Mouse (Mus musculus): ENCODE data around the gene Foxc1.

The Foxc1 gene

DNA sequence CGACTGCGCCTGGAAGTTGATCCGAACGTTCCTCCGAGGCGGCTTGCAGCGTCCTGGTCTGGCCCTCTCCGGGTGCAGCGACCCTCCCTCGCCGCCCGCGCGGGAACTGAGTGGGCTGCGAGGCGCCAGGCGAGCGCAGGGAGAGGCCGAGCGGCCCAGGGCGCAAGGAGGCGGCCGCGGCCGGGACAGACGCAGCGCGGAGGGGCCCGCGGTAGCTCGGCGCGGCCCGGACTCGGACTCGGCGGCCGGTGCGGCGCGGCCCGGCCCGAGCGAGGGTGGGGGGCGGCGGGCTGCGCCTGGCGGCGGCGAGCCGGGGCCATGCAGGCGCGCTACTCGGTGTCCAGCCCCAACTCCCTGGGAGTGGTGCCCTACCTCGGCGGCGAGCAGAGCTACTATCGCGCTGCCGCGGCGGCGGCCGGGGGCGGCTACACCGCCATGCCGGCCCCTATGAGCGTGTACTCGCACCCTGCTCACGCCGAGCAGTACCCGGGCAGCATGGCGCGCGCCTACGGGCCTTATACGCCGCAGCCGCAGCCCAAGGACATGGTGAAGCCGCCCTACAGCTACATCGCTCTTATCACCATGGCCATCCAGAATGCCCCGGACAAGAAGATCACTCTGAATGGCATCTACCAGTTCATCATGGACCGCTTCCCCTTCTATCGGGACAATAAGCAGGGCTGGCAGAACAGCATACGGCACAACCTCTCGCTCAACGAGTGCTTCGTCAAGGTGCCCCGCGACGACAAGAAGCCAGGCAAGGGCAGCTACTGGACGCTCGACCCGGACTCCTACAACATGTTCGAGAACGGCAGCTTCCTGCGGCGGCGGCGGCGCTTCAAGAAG, 680 bp downstream of the Foxc1 start:
- DNase-seq (ENCODE audit: low spot score in 2 of 2) = no peak

DNA sequence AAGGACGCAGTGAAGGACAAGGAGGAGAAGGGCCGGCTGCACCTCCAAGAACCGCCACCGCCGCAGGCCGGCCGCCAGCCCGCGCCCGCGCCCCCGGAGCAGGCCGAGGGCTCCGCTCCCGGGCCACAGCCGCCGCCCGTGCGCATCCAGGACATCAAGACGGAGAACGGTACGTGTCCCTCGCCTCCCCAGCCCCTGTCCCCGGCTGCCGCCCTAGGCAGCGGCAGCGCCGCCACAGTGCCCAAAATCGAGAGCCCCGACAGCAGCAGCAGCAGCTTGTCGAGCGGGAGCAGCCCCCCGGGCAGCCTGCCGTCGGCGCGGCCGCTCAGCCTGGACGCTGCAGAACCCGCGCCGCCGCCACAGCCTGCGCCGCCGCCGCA, 1.3 kb downstream of the Foxc1 start:
- DNase-seq (ENCODE audit: low spot score in 2 of 2) = no peak

DNA sequence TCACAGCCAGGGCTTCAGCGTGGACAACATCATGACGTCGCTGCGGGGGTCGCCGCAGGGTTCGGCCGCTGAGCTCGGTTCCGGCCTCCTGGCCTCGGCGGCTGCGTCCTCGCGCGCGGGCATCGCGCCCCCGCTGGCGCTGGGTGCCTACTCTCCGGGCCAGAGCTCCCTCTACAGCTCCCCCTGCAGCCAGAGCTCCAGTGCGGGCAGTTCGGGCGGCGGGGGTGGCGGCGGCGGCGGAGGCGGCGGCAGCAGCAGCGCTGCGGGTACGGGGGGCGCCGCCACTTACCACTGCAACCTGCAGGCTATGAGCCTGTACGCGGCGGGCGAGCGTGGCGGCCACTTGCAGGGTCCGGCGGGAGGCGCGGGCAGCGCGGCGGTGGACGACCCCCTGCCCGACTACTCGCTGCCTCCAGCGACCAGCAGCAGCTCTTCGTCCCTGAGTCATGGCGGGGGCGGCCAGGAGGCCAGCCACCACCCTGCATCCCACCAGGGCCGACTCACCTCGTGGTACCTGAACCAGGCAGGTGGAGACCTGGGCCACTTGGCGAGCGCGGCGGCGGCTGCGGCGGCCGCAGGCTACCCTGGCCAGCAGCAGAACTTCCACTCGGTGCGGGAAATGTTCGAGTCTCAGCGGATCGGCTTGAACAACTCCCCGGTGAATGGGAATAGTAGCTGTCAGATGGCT, 1.8 kb downstream of the Foxc1 start:
- DNase-seq (ENCODE audit: low spot score in 2 of 2) = no peak

DNA sequence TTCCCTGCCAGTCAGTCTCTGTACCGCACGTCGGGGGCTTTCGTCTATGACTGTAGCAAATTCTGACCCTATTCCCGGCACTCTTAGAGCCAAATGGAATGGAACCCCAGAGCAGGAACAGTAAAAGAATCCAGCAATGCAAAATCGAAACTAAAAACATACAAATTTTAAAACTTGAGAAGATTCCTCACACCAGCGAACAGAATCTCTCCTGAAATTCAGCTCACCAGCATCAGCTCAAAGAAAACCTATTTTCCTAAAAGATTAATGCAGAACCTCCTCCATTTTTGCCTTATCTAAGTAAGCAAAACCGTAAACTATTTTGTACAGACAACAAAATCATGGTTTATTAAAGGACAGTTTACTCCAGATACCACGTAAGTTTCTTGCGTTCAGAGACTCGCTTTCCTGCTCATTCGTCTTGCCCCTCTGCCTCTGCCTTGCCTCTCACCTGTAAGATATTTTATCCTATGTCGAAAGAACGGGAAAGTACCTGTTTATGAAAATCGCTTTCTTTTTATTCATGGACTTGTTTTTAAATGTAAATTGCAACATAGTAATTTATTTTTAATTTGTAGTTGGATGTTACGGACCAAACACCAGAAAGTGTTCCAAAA, 2.5 kb downstream of the Foxc1 start:
- DNase-seq (ENCODE audit: low spot score in 2 of 2) = no peak

DNA sequence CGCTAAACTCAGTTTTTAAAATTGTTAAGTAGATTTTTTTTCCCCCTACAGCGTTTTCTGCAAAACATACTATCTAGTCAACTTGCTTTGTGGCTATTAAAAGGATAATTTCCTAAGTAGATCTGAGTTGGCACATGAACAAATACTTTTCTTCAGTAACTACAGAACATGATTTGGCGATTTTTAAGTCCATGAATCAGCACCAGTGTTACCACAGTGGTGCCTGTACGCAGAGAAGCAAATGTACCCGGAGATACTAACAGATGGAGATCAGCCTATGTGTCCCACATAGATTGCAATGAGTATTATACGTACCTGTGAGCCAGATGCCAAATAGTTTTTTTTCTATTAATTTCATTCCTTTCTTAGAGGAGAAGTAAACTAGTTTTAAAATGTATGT, 3.3 kb downstream of the Foxc1 start:
- no peak for DNase-seq (ENCODE audit: low spot score in 2 of 2)

DNA sequence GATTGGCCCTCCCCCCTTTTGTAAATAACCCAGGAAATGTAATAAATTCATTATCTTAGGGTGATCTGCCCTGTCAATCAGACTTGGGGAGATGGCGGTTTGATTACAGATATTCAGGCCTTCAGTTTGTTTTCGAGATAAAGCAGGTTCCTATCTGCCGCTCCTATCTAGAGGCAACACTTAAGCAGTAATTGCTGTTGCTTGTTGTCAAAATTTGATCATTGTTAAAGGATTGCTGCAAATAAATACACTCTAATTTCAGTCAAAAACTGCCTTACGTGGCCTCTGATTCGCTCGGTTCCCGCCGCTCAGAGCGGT, 3.9 kb downstream of the Foxc1 start:
- DNase-seq (ENCODE audit: low spot score in 2 of 2) = no peak

DNA sequence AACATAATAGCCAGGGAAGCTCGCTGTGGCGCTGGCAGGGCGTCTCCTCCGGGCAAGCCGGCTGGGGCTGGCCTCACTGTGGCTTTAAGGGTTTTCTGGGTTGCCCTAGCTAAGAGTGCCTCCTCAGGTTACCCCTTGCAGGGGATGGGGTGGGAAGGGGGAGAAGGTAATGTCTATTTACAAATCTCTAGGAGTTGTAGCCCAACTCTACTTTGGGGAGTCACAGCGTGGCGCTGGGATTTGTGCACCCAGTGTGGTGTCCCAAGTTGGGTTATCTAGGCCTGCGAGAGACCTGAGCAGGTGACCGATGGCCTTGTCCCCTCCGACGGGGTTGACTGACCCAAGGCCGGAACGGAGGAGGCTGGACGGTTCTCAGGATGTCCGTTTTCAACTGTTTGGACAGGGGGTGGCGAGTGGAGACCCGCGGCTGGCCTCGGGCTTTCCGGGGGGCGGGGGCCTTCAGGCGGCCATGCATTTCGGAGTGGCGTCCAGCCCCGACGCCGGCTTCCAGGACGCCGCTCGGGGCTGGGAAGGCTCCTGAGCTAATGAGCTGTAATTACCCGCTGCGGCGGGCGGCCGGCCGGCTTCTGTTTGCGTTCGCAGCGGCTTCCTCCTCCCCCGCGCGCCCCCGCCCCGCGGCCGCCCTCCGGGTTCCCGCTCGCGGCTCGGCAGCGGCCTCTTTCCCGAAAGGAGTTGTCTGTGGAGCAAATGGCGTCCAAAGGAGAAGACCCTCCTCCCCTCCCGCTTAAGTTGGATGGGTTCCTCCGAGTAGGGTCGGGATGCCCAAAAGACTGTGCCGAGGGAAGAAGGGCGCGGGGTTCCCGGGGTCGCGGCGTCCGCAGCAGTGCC, 4.5 kb downstream of the Foxc1 start:
- no peak for DNase-seq (ENCODE audit: low spot score in 2 of 2)

DNA sequence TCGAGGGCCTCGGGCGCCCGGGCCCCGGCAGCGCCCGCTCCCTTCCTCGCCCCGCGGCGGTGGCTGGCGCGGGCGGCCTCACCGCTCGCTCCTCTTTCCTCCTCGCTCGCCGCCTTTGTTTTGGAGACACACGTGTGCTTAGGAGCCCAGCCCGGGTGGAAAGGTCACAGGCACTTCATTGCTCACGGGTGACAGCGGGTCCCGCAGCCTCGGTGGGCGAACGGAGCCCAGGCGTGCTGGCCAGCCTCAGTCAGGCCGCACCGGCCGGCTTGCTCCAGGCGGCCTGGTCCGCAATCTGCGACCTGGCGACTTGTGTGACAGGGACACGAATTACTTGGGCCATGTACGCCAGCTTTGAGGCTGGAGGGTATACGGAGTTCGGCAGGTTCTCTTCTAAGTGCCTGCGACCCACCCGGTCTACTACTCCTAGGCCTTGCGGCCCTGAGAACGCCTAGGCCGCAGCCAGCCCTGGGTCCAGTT, 5.1 kb downstream of the Foxc1 start:
- no peak for DNase-seq (ENCODE audit: low spot score in 2 of 2)

DNA sequence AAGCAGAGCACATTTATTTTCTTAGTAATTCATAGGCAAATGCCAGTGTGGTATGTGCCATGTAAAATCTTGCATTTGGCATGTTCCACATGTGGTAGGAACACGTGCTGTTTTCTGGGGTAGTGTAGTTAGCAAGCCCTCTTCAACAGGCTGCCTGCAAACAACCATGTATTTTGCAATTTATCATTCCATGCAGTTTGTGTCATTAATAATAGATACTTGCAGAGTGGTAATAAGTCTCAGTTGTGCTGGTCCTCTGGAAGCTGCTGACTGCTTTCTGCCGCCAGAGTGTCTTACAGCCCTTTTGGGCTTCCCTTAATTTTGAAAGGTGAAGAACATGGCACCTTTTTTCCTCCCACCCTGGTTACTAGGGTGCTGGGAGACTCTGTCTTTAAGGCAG, 6.3 kb downstream of the Foxc1 start:
- DNase-seq (ENCODE audit: low spot score in 2 of 2) = no peak

DNA sequence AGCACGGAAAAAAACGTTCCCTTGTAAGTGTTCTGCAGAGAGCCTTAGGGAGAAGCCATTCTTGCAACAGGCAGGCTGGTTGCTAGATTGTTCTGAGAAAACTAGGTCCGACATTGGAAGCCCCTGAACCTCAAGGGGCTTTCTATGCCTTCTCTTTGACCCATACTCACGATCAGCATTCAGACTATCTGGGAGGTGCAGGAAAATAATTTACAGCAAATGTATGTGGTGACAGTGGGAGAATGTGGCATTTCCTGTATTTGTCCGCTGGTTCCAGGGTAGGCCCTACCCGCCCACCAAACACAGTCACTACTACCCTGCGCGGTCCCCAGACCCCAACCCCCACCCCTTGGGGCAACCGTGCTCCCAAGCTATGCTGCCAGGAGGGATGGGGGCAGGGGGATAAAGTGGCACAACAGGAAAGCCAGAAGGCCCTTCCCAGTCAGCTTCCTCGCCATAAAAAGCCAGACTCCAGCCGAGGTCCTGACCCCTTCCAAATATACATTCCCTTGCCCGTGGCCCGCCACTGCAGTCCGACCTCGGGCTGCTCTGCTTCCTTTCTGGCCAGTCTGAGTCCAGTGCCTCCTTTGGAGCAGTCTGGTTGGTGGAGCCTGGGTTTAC, 9.1 kb downstream of the Foxc1 start:
- DNase-seq (ENCODE audit: low spot score in 2 of 2) = no peak

DNA sequence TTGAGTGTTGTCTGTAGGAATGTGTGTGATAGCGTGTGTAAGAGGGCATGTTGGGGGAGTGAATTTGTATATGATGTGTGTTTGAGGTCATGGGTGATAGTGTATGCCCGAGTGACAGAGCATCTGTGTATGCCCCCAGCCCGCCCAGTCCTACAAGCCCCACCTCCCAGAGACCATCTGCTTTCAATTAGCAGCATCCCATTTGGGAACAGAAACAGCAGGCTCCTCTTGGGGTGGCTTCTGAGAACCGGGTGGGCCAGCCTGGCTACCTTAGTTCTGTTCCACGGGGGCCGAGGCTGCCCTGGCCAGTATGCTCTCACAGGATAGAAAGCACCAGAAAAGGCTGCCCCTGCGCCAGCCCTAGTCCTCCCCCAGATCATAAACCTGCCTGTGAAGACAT, 11.9 kb downstream of the Foxc1 start:
- DNase-seq (ENCODE audit: low spot score in 2 of 2) = no peak

DNA sequence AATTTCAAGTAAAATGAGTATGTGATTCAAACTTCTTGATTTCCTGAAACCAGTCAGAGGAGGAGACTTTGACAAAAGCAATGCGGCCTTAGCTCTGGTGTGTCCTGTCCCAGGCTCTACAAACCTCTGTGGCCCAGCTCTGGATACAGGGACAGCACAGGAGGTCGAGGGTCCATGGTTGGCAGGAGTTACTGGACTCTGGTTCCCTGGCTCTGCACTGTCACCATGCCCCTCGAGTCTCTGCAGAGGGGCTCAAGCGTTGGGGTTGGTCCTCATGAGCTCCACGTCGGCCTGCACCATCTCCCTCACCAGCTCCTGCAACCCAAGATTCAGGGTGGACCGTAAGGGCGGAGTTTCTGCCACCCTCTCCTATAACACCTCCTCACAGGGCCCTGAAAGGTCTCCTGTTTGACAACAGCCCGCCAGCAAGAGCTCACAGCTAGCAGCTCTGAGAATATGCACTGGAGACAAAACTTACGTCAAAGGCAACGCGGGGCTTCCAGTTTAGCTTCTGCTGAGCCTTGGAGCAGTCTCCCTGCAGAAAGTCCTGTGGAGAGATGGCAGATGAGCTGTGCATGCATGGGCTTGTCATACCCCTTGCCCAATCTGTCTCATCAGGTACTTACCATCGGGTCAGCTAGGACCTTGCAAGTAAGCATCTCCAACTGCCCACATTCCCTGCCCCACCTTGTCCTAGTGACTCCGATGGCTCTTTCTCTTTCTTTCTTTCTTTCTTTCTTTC, 13.4 kb downstream of the Foxc1 start:
- DNase-seq (ENCODE audit: low spot score in 2 of 2) = no peak

DNA sequence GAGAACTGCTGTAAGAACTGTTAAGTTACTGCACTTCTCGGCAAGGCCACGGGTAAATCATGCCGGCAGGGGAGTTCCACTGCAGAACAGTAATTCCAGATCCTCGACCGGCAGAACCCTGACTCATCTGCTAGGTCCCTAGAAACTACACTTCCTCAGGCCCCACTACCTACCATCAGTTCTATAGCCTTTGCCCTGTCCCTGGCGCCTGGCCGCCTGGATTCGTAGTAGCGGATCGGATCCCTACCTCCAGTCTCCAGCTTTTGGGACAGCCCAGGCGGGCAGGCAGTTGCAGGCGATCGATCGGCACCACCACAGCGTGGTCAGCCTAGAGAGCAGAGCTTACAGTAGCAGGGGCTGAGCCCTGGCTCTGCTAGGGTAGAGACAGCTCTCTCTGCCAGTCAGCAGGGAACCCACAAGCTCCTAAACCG, 14.2 kb downstream of the Foxc1 start:
- no peak for DNase-seq (ENCODE audit: low spot score in 2 of 2)

DNA sequence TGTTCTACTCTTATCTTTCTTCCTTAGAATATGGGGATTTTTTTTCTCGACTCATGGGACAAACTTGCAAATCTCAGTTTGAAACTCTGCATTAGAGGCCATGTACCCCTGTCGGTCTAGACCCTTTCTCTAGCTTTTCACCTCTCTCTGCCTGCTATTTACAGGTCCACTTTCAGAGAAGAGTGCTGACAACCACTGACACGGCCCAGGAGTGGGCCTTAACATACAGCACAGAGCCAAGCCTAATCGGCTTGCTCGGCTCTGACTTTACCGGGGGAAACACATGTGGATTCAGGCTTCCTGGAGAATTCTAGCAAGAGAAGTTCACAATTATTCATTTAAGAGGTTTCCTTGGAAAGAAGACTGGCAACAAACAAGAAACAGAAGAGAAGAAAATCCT, 14.6 kb downstream of the Foxc1 start:
- DNase-seq (ENCODE audit: low spot score in 2 of 2) = no peak

DNA sequence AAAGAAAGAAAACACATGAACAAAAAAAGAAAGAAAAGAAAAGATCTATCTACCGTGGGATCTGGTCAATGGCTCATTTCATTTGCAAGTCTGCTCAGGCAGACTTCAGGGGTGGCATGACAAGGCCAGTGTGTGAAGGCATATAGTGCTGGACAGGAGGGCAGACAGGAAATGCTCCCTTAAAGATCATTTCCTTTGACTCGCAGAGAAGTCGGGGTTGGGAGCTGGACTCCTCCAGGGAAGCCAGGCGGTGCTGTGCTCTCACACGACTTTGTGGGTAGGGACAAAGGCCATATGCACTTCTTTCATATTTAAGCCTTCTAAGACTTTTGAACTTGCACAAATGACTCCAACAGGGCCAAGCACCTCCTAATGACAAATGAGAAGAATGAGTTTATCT, 16.9 kb downstream of the Foxc1 start:
- no peak for DNase-seq (ENCODE audit: low spot score in 2 of 2)

DNA sequence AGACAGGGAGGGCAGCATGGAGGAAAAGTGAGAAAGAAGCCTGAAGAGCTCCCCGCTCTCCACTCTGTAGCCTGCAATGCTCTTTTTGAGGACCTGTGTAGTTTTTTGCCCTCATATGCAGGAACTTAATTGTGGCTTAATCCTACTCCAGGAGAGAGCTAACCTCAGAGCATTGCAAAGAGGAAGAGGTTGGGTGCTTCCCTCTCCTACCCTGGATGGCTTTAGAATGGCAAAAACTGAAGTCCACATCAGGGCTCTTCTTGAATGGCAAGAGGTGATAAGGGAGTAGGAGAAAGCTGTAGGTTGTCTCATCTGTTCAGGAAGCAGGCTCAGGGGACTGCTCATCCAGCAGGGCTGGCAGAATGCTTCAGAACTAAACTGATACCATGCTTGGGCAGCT, 18.7 kb downstream of the Foxc1 start:
- no peak for DNase-seq (ENCODE audit: low spot score in 2 of 2)

DNA sequence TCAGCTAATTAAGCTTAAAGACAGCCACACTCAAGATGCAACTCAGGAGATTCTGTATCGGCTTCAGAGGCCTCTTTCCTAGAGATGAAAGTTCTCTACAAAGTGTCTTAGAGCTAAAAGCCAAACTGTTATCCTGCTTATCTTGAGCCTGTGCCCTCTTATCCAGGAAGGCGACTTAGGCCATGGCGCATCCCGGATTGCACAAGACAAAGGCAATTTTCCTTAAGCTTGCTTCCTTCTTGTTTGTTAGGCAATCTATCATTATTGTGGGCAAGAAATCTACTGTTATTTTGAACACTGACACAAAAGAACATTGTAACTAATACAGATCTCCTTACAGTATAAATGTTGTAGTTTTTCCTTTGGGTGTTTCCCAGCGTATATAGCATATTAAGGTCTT, 20.7 kb downstream of the Foxc1 start:
- no peak for DNase-seq (ENCODE audit: low spot score in 2 of 2)

DNA sequence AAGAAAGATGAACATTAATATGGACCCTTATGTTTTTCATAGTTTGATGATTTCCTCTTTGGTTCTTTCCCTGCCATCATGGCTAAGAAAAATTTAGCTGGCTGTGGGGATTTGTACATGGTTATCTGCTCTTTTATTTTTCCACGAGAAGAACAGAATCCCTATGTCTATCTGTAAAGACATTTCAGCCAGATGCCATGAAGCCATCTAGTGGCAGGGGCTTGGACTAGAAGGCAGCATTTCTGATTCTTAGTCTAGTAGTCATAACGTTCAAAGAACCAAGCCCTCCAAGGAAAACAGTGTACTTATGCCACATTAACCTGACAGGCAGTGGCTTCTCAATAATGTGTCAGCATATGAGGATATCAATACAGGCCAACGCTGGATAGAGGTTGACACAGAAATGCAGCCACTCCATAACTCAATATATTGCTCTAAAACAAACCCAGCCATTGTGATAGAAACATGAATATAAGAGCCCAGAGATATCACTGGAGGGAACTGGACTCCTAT, 21.4 kb downstream of the Foxc1 start:
- DNase-seq (ENCODE audit: low spot score in 2 of 2) = no peak

DNA sequence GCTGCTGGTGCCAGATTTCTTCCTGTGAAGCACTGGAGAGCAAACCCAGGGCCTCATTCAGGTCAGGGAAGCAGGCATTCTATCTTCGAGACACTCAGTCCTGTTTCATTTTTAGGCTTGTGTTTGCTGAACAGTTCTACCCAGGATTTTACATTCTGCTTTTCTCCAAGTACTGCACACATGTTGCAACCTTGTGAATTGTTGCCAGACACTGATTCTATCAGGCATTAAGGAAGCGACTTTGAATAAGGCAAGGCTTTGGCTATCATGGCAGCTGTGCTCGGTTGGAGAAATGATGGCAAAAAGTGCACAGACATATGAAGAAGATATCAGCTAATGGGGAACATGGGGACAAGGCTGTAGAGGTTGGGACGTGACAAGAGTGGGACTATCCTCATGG, 22.0 kb downstream of the Foxc1 start:
- no peak for DNase-seq (ENCODE audit: low spot score in 2 of 2)

DNA sequence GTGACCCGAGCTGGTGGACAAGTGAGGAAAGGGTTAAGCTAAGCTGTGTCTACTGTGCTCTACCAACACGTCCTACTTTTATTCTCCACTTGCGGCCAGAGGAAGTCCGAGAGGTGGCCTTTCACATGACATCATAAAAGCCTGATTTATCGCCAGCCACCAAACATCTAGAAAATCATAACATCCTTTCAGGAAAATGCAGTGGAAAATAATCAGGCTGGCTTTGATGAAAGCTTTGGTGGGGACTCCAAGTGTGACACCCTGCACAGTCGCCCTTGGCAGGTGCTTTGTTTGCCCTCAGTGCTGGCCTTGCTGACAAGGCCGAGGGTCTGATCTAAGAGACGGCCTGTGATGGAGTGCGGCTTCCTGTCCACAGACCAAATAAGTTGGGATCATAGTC, 23.9 kb downstream of the Foxc1 start:
- no peak for DNase-seq (ENCODE audit: low spot score in 2 of 2)

DNA sequence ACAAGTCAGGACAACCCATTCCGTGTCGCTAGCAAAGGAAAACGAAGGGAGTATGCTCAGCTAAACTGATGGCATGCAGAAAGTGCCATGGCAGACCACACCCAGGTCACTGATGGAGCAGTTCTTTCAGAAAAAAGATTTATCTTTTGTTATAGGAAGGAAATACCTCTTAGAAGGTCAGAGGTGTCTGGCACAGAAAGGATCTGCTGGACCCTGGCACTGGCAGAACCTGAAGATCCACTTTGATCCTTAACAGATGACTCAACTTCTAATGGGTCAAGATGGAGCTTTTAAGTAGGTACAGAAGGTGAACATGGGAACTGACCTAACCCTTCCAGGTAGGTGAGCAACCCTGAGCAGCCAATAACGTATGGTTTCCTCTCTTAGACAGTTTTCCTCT, 29.4 kb downstream of the Foxc1 start:
- no peak for DNase-seq (ENCODE audit: low spot score in 2 of 2)

All from right cerebral cortex, adult 2 months (tissue).